ENCODE assay signal across 10 mouse cellular contexts in genomic region chr1:161507623-161508047, GRCm38 (mm10). TPM values are rescaled to one million over a fixed set of nuclear protein-coding genes. Genes with fewer than 3 reads are reported as not detected.
DNase-seq lines count a peak whose midpoint lies in the region; ATAC-seq lines count a peak whose summit lies in the region.
"Had no signal": no experiment of that assay in that cellular context is flagged by ENCODE, and none has a peak within 500 bp of the region (broad histone marks: within the 10 kb centered on the region; RNA-seq: fewer than 3 reads in every experiment).

No protein-coding gene starts in this region.

- H3K4me1 ChIP-seq in forebrain, embryonic 14.5 days (ENCODE audit: control insufficient read depth, insufficient read depth, low read length) = no peaks in the 10 kb centered on the region
- H3K4me1 ChIP-seq in forebrain, embryonic 10.5 days = no peaks in the 10 kb centered on the region
- no peaks in the 10 kb centered on the region for H3K4me1 ChIP-seq in forebrain, embryonic 11.5 days (replicated peaks; ENCODE audit: control insufficient read depth, insufficient read depth, low read length)
- H3K4me1 ChIP-seq: liver, embryonic 13.5 days had no signal

- no peak overlapping the region for H3K4me3 ChIP-seq in forebrain, embryonic 14.5 days (ENCODE audit: low read depth, low read length)
- no peak overlapping the region for H3K4me3 ChIP-seq in forebrain, embryonic 10.5 days
- no peak overlapping the region for H3K4me3 ChIP-seq in forebrain, embryonic 11.5 days (ENCODE audit: low read depth, low read length)
- H3K4me3 ChIP-seq: liver, embryonic 13.5 days had no signal

- 52% methylated on average over 3 of the region's 3 CpGs for WGBS in forebrain, embryonic 14.5 days
- WGBS in forebrain, embryonic 10.5 days = 87% methylated on average over 3 of the region's 3 CpGs
- 72% methylated on average over 3 of the region's 3 CpGs for WGBS in forebrain, embryonic 11.5 days

- H3K9me3 ChIP-seq in forebrain, embryonic 14.5 days (replicated peaks; ENCODE audit: control insufficient read depth, low read length) = no peaks in the 10 kb centered on the region
- H3K9me3 ChIP-seq in forebrain, embryonic 10.5 days = no peaks in the 10 kb centered on the region
- H3K9me3 ChIP-seq in forebrain, embryonic 11.5 days (ENCODE audit: control insufficient read depth, low read length) = no peaks in the 10 kb centered on the region
- H3K9me3 ChIP-seq: liver, embryonic 13.5 days had no signal

- no peak overlapping the region for H3K4me2 ChIP-seq in forebrain, embryonic 14.5 days (ENCODE audit: low read length)
- no peak overlapping the region for H3K4me2 ChIP-seq in forebrain, embryonic 11.5 days (ENCODE audit: low read depth, low read length, severe bottlenecking)
- H3K4me2 ChIP-seq: liver, embryonic 13.5 days had no signal

- no peaks in the 10 kb centered on the region for H3K27me3 ChIP-seq in forebrain, embryonic 14.5 days (replicated peaks; ENCODE audit: control insufficient read depth, insufficient read depth, low read length)
- no peaks in the 10 kb centered on the region for H3K27me3 ChIP-seq in forebrain, embryonic 10.5 days (ENCODE audit: poor library complexity, severe bottlenecking)
- H3K27me3 ChIP-seq in forebrain, embryonic 11.5 days (ENCODE audit: control insufficient read depth, insufficient read depth, low read length) = no peaks in the 10 kb centered on the region
- H3K27me3 ChIP-seq: liver, embryonic 13.5 days had no signal

- H3K9ac ChIP-seq in forebrain, embryonic 14.5 days (ENCODE audit: low read length) = no peak overlapping the region
- H3K9ac ChIP-seq in forebrain, embryonic 11.5 days (ENCODE audit: low read length) = no peak overlapping the region
- H3K9ac ChIP-seq: liver, embryonic 13.5 days had no signal

- ATAC-seq in forebrain, embryonic 14.5 days = no peak
- ATAC-seq in forebrain, embryonic 11.5 days (replicated peaks; ENCODE audit: low FRiP score) = no peak
- no peak for ATAC-seq in megakaryocyte, adult 5-6 weeks (ENCODE audit: poor library complexity, severe bottlenecking)

- H3K36me3 ChIP-seq in forebrain, embryonic 14.5 days (ENCODE audit: control insufficient read depth, insufficient read depth, low read length) = no peaks in the 10 kb centered on the region
- no peaks in the 10 kb centered on the region for H3K36me3 ChIP-seq in forebrain, embryonic 10.5 days (replicated peaks)
- no peaks in the 10 kb centered on the region for H3K36me3 ChIP-seq in forebrain, embryonic 11.5 days (ENCODE audit: control insufficient read depth, insufficient read depth, low read length)
- H3K36me3 ChIP-seq: liver, embryonic 13.5 days had no signal

- DNase-seq in forebrain, embryonic 14.5 days (ENCODE audit: low spot score) = peak; percentile 11
- DNase-seq in forebrain, embryonic 10.5 days (ENCODE audit: extremely low spot score, low spot score) = no peak
- DNase-seq in adrenal gland, postnatal 10 days = peak; percentile 82
- DNase-seq in gastrocnemius, adult 8-10 months (ENCODE audit: low spot score in 2 of 2) = peak; percentile 46 to 59
- DNase-seq in kidney, postnatal 10 days = peak; percentile 72
- no peak for DNase-seq in forebrain, embryonic 11.5 days (ENCODE audit: low spot score)
- DNase-seq in layer of hippocampus, postnatal 14 days (ENCODE audit: low spot score in 2 of 2) = no peak
- DNase-seq: liver, embryonic 13.5 days had no signal

- no peak overlapping the region for H3K27ac ChIP-seq in forebrain, embryonic 14.5 days (ENCODE audit: low read depth, low read length)
- no peak overlapping the region for H3K27ac ChIP-seq in forebrain, embryonic 10.5 days
- no peak overlapping the region for H3K27ac ChIP-seq in forebrain, embryonic 11.5 days (ENCODE audit: low read depth, low read length)
- H3K27ac ChIP-seq: liver, embryonic 13.5 days had no signal

RNA-seq across cellular contexts. Expression of gene Tnfsf18, which starts 13.2 kb away (rescaled TPM):
- not detected in 2 replicates for polyA plus RNA-seq in forebrain, embryonic 14.5 days (2014; fragmentation: Nextera tagmentation; extraction: Ambion mirVana)
- polyA plus RNA-seq in forebrain, embryonic 10.5 days (2016; fragmentation: Nextera tagmentation; extraction: Ambion mirVana) = not detected in 2 replicates
- total RNA-seq in adrenal gland, postnatal 10 days (2021) = not detected
- under 1 TPM in 1 of 4 experiments, not detected in 3; 0.15 TPM for total RNA-seq in gastrocnemius, adult 8-10 months (2022)
- not detected in 2 replicates for polyA plus RNA-seq in forebrain, embryonic 11.5 days (2014; fragmentation: Nextera tagmentation; extraction: Ambion mirVana)
- not detected in 2 replicates for total RNA-seq in megakaryocyte, adult 5-6 weeks (2015)
- not detected in 2 replicates for total RNA-seq in megakaryocyte, adult 5-6 weeks (2017)
- total RNA-seq in layer of hippocampus, postnatal 14 days (2021) = under 1 TPM in 1 of 2 experiments, not detected in 1; 0.16 TPM
- polyA plus RNA-seq: embryonic facial prominence, embryonic 11.5 days; liver, embryonic 13.5 days had no signal

Comparison
In these comparisons a context has a peak if more than half of its experiments do, and no peak if none do; other contexts are left out.
1. DNase-seq: peak in forebrain, embryonic 14.5 days (single experiment), adrenal gland, postnatal 10 days (single experiment), gastrocnemius, adult 8-10 months (2 of 2) and kidney, postnatal 10 days (single experiment); none in forebrain, embryonic 10.5 days (single experiment), forebrain, embryonic 11.5 days (single experiment) and layer of hippocampus, postnatal 14 days (0 of 2).